Mouse (Mus musculus): ENCODE data around the gene Grk3. TPM values are rescaled to one million over a fixed set of nuclear protein-coding genes. Genes with fewer than 3 reads are reported as not detected.

Gene Grk3
- polyA plus RNA-seq, 1 experiment from 2014 or later = 9.9 TPM

GRCm38 (mm10) chr5:112941001-112941400, 74.6 kb downstream of the Grk3 start:
- H3K4me2 ChIP-seq (replicated peaks; ENCODE audit: low read depth, low read length) = no peak overlapping the region
- peaks cover 10% of the 10 kb centered on the region; the same call in 1 of the 2 replicates for H3K4me1 ChIP-seq (ENCODE audit: control insufficient read depth, insufficient read depth, low read length)
- H3K4me3 ChIP-seq (ENCODE audit: low read length) = no peak overlapping the region
- H3K27me3 ChIP-seq (ENCODE audit: control insufficient read depth, insufficient read depth, low read length) = no peaks in the 10 kb centered on the region
- ATAC-seq (ENCODE audit: low FRiP score, low TSS enrichment) = no peak
- H3K36me3 ChIP-seq (ENCODE audit: control insufficient read depth, insufficient read depth, low read length) = no peaks in the 10 kb centered on the region; the same call in 1 of the 2 replicates
- 91% methylated on average over 12 of the region's 12 CpGs for WGBS
- H3K9me3 ChIP-seq (ENCODE audit: control insufficient read depth, low read length) = no peaks in the 10 kb centered on the region
- H3K27ac ChIP-seq (ENCODE audit: low read depth, low read length) = no peak overlapping the region
- no peak overlapping the region for H3K9ac ChIP-seq (ENCODE audit: low read depth, low read length)

GRCm38 (mm10) chr5:112936632-112937031, 79.0 kb downstream of the Grk3 start:
- Histone ChIP-seq H3K9ac (ENCODE audit: low read depth, low read length) (no peak overlapping the region), H3K36me3 (ENCODE audit: control insufficient read depth, insufficient read depth, low read length) (no peaks in the 10 kb centered on the region; the same call in 1 of the 2 replicates), H3K27ac (ENCODE audit: low read depth, low read length) (no peak overlapping the region), H3K9me3 (ENCODE audit: control insufficient read depth, low read length) (no peaks in the 10 kb centered on the region), H3K4me3 (ENCODE audit: low read length) (no peak overlapping the region), H3K27me3 (ENCODE audit: control insufficient read depth, insufficient read depth, low read length) (no peaks in the 10 kb centered on the region), H3K4me2 (replicated peaks; ENCODE audit: low read depth, low read length) (no peak overlapping the region), H3K4me1 (ENCODE audit: control insufficient read depth, insufficient read depth, low read length) (peaks cover 9% of the 10 kb centered on the region; the same call in 1 of the 2 replicates)
- WGBS = 76% methylated on average over 10 of the region's 10 CpGs
- no peak for ATAC-seq (ENCODE audit: low FRiP score, low TSS enrichment)

GRCm38 (mm10) chr5:112935436-112935835, 80.2 kb downstream of the Grk3 start:
- 90% methylated on average over 8 of the region's 8 CpGs for WGBS
- H3K4me2 ChIP-seq (replicated peaks; ENCODE audit: low read depth, low read length) = no peak overlapping the region
- peaks cover 9% of the 10 kb centered on the region; the same call in 1 of the 2 replicates for H3K4me1 ChIP-seq (ENCODE audit: control insufficient read depth, insufficient read depth, low read length)
- no peak overlapping the region for H3K27ac ChIP-seq (ENCODE audit: low read depth, low read length)
- H3K36me3 ChIP-seq (ENCODE audit: control insufficient read depth, insufficient read depth, low read length) = no peaks in the 10 kb centered on the region; the same call in 1 of the 2 replicates
- ATAC-seq (ENCODE audit: low FRiP score, low TSS enrichment) = no peak
- H3K9me3 ChIP-seq (ENCODE audit: control insufficient read depth, low read length) = no peaks in the 10 kb centered on the region
- H3K9ac ChIP-seq (ENCODE audit: low read depth, low read length) = no peak overlapping the region
- H3K4me3 ChIP-seq (ENCODE audit: low read length) = no peak overlapping the region
- H3K27me3 ChIP-seq (ENCODE audit: control insufficient read depth, insufficient read depth, low read length) = no peaks in the 10 kb centered on the region

- Histone ChIP-seq H3K36me3 (ENCODE audit: control insufficient read depth, insufficient read depth, low read length) (no peaks in the 10 kb centered on the region; the same call in 1 of the 2 replicates), H3K27ac (ENCODE audit: low read depth, low read length) (no peak overlapping the region), H3K4me1 (ENCODE audit: control insufficient read depth, insufficient read depth, low read length) (peaks cover 12% of the 10 kb centered on the region), H3K4me3 (ENCODE audit: low read length) (no peak overlapping the region), H3K9ac (ENCODE audit: low read depth, low read length) (no peak overlapping the region), H3K9me3 (ENCODE audit: control insufficient read depth, low read length) (no peaks in the 10 kb centered on the region), H3K27me3 (ENCODE audit: control insufficient read depth, insufficient read depth, low read length) (no peaks in the 10 kb centered on the region), H3K4me2 (replicated peaks; ENCODE audit: low read depth, low read length) (no peak overlapping the region)
- WGBS = 85% methylated on average over 11 of the region's 11 CpGs
- peak; percentile 11; the same call in 1 of the 2 replicates for ATAC-seq (ENCODE audit: low FRiP score, low TSS enrichment)
Measured at GRCm38 (mm10) chr5:112932878-112933567, 82.6 kb downstream of the Grk3 start.

GRCm38 (mm10) chr5:112931901-112932300, 83.7 kb downstream of the Grk3 start:
- 77% methylated on average over 5 of the region's 5 CpGs for WGBS
- no peak overlapping the region for H3K27ac ChIP-seq (ENCODE audit: low read depth, low read length)
- H3K27me3 ChIP-seq (ENCODE audit: control insufficient read depth, insufficient read depth, low read length) = no peaks in the 10 kb centered on the region
- no peak overlapping the region for H3K4me3 ChIP-seq (ENCODE audit: low read length)
- H3K4me2 ChIP-seq (replicated peaks; ENCODE audit: low read depth, low read length) = no peak overlapping the region
- H3K9me3 ChIP-seq (ENCODE audit: control insufficient read depth, low read length) = no peaks in the 10 kb centered on the region
- H3K9ac ChIP-seq (ENCODE audit: low read depth, low read length) = no peak overlapping the region
- ATAC-seq (ENCODE audit: low FRiP score, low TSS enrichment) = no peak
- peaks cover 15% of the 10 kb centered on the region for H3K4me1 ChIP-seq (ENCODE audit: control insufficient read depth, insufficient read depth, low read length)
- H3K36me3 ChIP-seq (ENCODE audit: control insufficient read depth, insufficient read depth, low read length) = no peaks in the 10 kb centered on the region; the same call in 1 of the 2 replicates

- Histone ChIP-seq H3K9ac (ENCODE audit: low read depth, low read length) (no peak overlapping the region), H3K4me1 (ENCODE audit: control insufficient read depth, insufficient read depth, low read length) (peaks cover 8% of the 10 kb centered on the region), H3K9me3 (ENCODE audit: control insufficient read depth, low read length) (no peaks in the 10 kb centered on the region), H3K27ac (ENCODE audit: low read depth, low read length) (peak overlapping the region; percentile 8; the same call in 1 of the 2 replicates), H3K4me2 (replicated peaks; ENCODE audit: low read depth, low read length) (no peak overlapping the region), H3K4me3 (ENCODE audit: low read length) (no peak overlapping the region), H3K27me3 (ENCODE audit: control insufficient read depth, insufficient read depth, low read length) (no peaks in the 10 kb centered on the region), H3K36me3 (ENCODE audit: control insufficient read depth, insufficient read depth, low read length) (no peaks in the 10 kb centered on the region)
- ATAC-seq (ENCODE audit: low FRiP score, low TSS enrichment) = peak; percentile 58
- 38% methylated on average over 10 of the region's 10 CpGs for whole genome bisulfite sequencing
Measured at GRCm38 (mm10) chr5:112928201-112928881, 87.2 kb downstream of the Grk3 start.

GRCm38 (mm10) chr5:112925422-112925821, 90.2 kb downstream of the Grk3 start:
- Histone ChIP-seq H3K27me3 (ENCODE audit: control insufficient read depth, insufficient read depth, low read length) (no peaks in the 10 kb centered on the region), H3K4me2 (replicated peaks; ENCODE audit: low read depth, low read length) (no peak overlapping the region), H3K9ac (ENCODE audit: low read depth, low read length) (no peak overlapping the region), H3K4me3 (ENCODE audit: low read length) (no peak overlapping the region), H3K36me3 (ENCODE audit: control insufficient read depth, insufficient read depth, low read length) (no peaks in the 10 kb centered on the region), H3K27ac (ENCODE audit: low read depth, low read length) (no peak overlapping the region), H3K4me1 (ENCODE audit: control insufficient read depth, insufficient read depth, low read length) (peaks cover 7% of the 10 kb centered on the region), H3K9me3 (ENCODE audit: control insufficient read depth, low read length) (no peaks in the 10 kb centered on the region)
- ATAC-seq (ENCODE audit: low FRiP score, low TSS enrichment) = no peak
- WGBS = 94% methylated on average over 5 of the region's 5 CpGs

- no peaks in the 10 kb centered on the region for H3K27me3 ChIP-seq (ENCODE audit: control insufficient read depth, insufficient read depth, low read length)
- no peaks in the 10 kb centered on the region for H3K36me3 ChIP-seq (ENCODE audit: control insufficient read depth, insufficient read depth, low read length)
- H3K4me2 ChIP-seq (replicated peaks; ENCODE audit: low read depth, low read length) = no peak overlapping the region
- ATAC-seq (ENCODE audit: low FRiP score, low TSS enrichment) = no peak
- H3K4me1 ChIP-seq (ENCODE audit: control insufficient read depth, insufficient read depth, low read length) = peaks cover 7% of the 10 kb centered on the region
- no peaks in the 10 kb centered on the region for H3K9me3 ChIP-seq (ENCODE audit: control insufficient read depth, low read length)
- no peak overlapping the region for H3K9ac ChIP-seq (ENCODE audit: low read depth, low read length)
- H3K27ac ChIP-seq (ENCODE audit: low read depth, low read length) = no peak overlapping the region
- no peak overlapping the region for H3K4me3 ChIP-seq (ENCODE audit: low read length)
- 88% methylated on average over 8 of the region's 8 CpGs for WGBS
Measured at GRCm38 (mm10) chr5:112924806-112925205, 90.8 kb downstream of the Grk3 start.

- ATAC-seq (ENCODE audit: low FRiP score, low TSS enrichment) = no peak
- Histone ChIP-seq H3K27ac (ENCODE audit: low read depth, low read length) (no peak overlapping the region), H3K4me3 (ENCODE audit: low read length) (no peak overlapping the region), H3K9me3 (ENCODE audit: control insufficient read depth, low read length) (no peaks in the 10 kb centered on the region), H3K9ac (ENCODE audit: low read depth, low read length) (no peak overlapping the region), H3K4me1 (ENCODE audit: control insufficient read depth, insufficient read depth, low read length) (peaks cover 7% of the 10 kb centered on the region), H3K36me3 (ENCODE audit: control insufficient read depth, insufficient read depth, low read length) (no peaks in the 10 kb centered on the region), H3K4me2 (replicated peaks; ENCODE audit: low read depth, low read length) (no peak overlapping the region), H3K27me3 (ENCODE audit: control insufficient read depth, insufficient read depth, low read length) (no peaks in the 10 kb centered on the region)
- 95% methylated on average over 14 of the region's 14 CpGs for WGBS
Measured at GRCm38 (mm10) chr5:112923841-112924240, 91.8 kb downstream of the Grk3 start.
